Mouse (Mus musculus) inflammation-experienced regulatory T-cells, adult 6 months (primary cell): Measurements from ENCODE around the gene Stx5a. TPM values are rescaled to one million over a fixed set of nuclear protein-coding genes. Genes with fewer than 3 reads are reported as not detected.

ENCODE experiments used
- ATAC-seq: one replicate; pipeline ENCODE4 v1.8.0; 2017
- polyA plus RNA-seq, 3 experiments: library from polyadenylated mRNA; unstranded; fragments of 100-300 nt; shearing (Covaris generic); gene quantifications; one replicate each; pipeline ENCODE4 v1.2.1; 2017

Stx5a gene
- polyA plus RNA-seq, result 100 to 1,000 TPM in 2 of 3 experiments, 10 to 100 TPM in 1; 91.6 to 140 (median 134) TPM

GRCm38 (mm10) chr19:8741243-8741869 is at the start of gene Stx5a:
TSS of gene Stx5a (plus strand) at chr19:8741413.
- ATAC-seq, result peak; percentile 97

- no peak for ATAC-seq
These were observed 49.2 kb upstream of the Stx5a start for GRCm38 (mm10) chr19:8691871-8692539.

- no peak for ATAC-seq
These were observed 48.5 kb upstream of the Stx5a start for GRCm38 (mm10) chr19:8692740-8693139.

- peak; percentile 65 for ATAC-seq
These were observed 45.9 kb upstream of the Stx5a start for GRCm38 (mm10) chr19:8695330-8695729.

GRCm38 (mm10) chr19:8699652-8700051 is 41.6 kb upstream of the Stx5a start:
- no peak for ATAC-seq

- no peak for ATAC-seq
These were observed 38.8 kb upstream of the Stx5a start for GRCm38 (mm10) chr19:8702458-8702857.

- no peak for ATAC-seq
These were observed 37.6 kb upstream of the Stx5a start for GRCm38 (mm10) chr19:8703571-8703970.

GRCm38 (mm10) chr19:8705026-8705708 is 36.0 kb upstream of the Stx5a start:
- ATAC-seq, result no peak

GRCm38 (mm10) chr19:8706132-8706667 is 35.0 kb upstream of the Stx5a start:
- ATAC-seq, result no peak

- no peak for ATAC-seq
These were observed 34.3 kb upstream of the Stx5a start for GRCm38 (mm10) chr19:8706930-8707329.

- ATAC-seq, result no peak
These were observed 32.3 kb upstream of the Stx5a start for GRCm38 (mm10) chr19:8708954-8709353.

GRCm38 (mm10) chr19:8710057-8710456 is 31.2 kb upstream of the Stx5a start:
- ATAC-seq, result no peak

- ATAC-seq, result no peak
These were observed 29.7 kb upstream of the Stx5a start for GRCm38 (mm10) chr19:8711506-8711905.

GRCm38 (mm10) chr19:8711949-8712869 is 29.0 kb upstream of the Stx5a start:
- ATAC-seq, result peak; percentile 69

- ATAC-seq, result peak; percentile 63
These were observed 28.3 kb upstream of the Stx5a start for GRCm38 (mm10) chr19:8712870-8713305.

- peak; percentile 63 for ATAC-seq
These were observed 27.8 kb upstream of the Stx5a start for GRCm38 (mm10) chr19:8713306-8713996.

- ATAC-seq, result no peak
These were observed 27.1 kb upstream of the Stx5a start for GRCm38 (mm10) chr19:8713997-8714652.

- no peak for ATAC-seq
These were observed 26.3 kb upstream of the Stx5a start for GRCm38 (mm10) chr19:8714653-8715481.

- no peak for ATAC-seq
These were observed 25.1 kb upstream of the Stx5a start for GRCm38 (mm10) chr19:8715868-8716766.
